Mouse (Mus musculus): Measurements from ENCODE around the gene Wdr86. TPM values are rescaled to one million over a fixed set of nuclear protein-coding genes. Genes with fewer than 3 reads are reported as not detected.

Gene Wdr86
- total RNA-seq, 1 experiment, result 2.5 TPM

GRCm38 (mm10) chr5:24674238-24674637, 56.3 kb downstream of the Wdr86 start:
- DNase-seq (ENCODE audit: low read depth, low spot score), result peak; percentile 75
- in situ Hi-C loops (cut with MboI; ENCODE audit: low sequenced_read_pairs in 2 of 2, unreplicated experiment in 2 of 2), result no loop called here
- no peak overlapping the region for H3K9ac ChIP-seq (ENCODE audit: insufficient read depth, low read depth, low read length, poor library complexity, severe bottlenecking)
- no peak overlapping the region for H3K4me3 ChIP-seq (ENCODE audit: insufficient read depth in 1 of 2, low read depth in 1 of 2, low read length in 2 of 2, poor library complexity in 1 of 2, severe bottlenecking in 1 of 2)
- H3K9me3 ChIP-seq (ENCODE audit: control insufficient read depth, insufficient read depth, low read depth, low read length), result no peaks in the 10 kb centered on the region
- no peaks in the 10 kb centered on the region for H3K36me3 ChIP-seq (ENCODE audit: control insufficient read depth, insufficient read depth, low read length, poor library complexity, severe bottlenecking)
- no peak overlapping the region for H3K27ac ChIP-seq (ENCODE audit: insufficient read depth, low read depth, low read length, poor library complexity, severe bottlenecking)
- no peaks in the 10 kb centered on the region for H3K4me1 ChIP-seq (ENCODE audit: control insufficient read depth in 2 of 2, insufficient read depth in 2 of 2, low read length in 2 of 2, poor library complexity in 1 of 2)
- TF ChIP-seq ZC3H11A (IDR thresholded peaks at IDR 0.05; ENCODE audit: borderline replicate concordance, low read depth, low read length) (peak; percentile 84), MAFK (IDR thresholded peaks at IDR 0.05; ENCODE audit: insufficient read depth, low read depth, low read length) (no peak)

Other genes with a start within 250 kb of the Wdr86 start
- 0.40 and 0.69 TPM in 2 replicates for gene Gbx1, start 203.5 kb downstream of the Wdr86 start, total RNA-seq (2012; rRNA removed)
- gene Asb10, start 189.7 kb downstream of the Wdr86 start, total RNA-seq (2012; rRNA removed), result 0.18 and 0.53 TPM in 2 replicates
- gene 4931409K22Rik, start 173.9 kb downstream of the Wdr86 start, total RNA-seq (2012; rRNA removed), result 0.13 and 0.21 TPM in 2 replicates
- 139 and 171 TPM in 2 replicates for gene Abcf2, start 153.3 kb downstream of the Wdr86 start, total RNA-seq (2012; rRNA removed)
- 23.0 and 23.7 TPM in 2 replicates for gene Chpf2, start 144.0 kb downstream of the Wdr86 start, total RNA-seq (2012; rRNA removed)
- 4.9 and 8.5 TPM in 2 replicates for gene Smarcd3, start 106.3 kb downstream of the Wdr86 start, total RNA-seq (2012; rRNA removed)
- gene Nub1, start 45.2 kb downstream of the Wdr86 start, total RNA-seq (2012; rRNA removed), result 39.9 and 47.7 TPM in 2 replicates
- gene Crygn, start 27.3 kb upstream of the Wdr86 start, total RNA-seq (2012; rRNA removed), result 1.2 and 2.1 TPM in 2 replicates
- 39.7 and 45.6 TPM in 2 replicates for gene Rheb, start 111.9 kb upstream of the Wdr86 start, total RNA-seq (2012; rRNA removed)